Mouse (Mus musculus): ENCODE results near the gene Nrxn2.

Gene Nrxn2

DNA sequence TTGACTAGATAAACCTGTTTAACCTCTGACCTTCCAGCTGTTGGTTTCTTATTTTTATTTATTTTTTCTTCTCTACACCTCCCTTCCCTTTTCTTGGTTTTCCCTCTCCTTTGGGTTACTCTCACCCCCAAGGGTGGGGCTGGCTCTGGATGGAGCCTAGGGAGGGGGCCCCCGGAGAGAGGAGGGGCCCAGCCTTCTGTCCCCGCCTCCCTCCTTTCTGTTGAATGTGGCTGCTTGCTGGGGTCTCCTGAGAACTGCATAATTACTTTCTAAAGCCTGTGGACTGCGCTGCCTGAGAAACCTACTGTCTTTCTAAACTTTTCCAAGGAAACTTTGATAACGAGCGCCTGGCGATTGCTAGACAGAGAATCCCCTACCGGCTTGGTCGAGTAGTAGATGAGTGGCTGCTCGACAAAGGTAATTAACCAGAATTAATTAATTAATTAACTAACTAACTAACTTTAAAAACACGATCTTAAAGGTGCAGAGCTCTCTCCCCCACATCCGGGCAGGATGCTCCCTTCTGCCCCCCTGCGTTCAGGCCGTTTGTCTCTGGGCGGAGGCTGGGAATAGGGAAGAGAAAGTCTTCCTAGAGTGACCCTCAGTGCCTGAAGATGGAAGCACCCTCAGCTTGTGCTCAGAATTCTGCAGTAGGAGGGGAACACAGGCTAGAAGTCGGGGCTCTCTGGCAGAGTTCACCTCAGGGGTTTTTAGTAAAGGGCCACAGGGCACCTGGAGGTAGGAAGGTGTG is 95.0 kb downstream of the Nrxn2 start:
- DNase-seq (ENCODE audit: extremely low spot score, low read depth, low spot score), result no peak

DNA sequence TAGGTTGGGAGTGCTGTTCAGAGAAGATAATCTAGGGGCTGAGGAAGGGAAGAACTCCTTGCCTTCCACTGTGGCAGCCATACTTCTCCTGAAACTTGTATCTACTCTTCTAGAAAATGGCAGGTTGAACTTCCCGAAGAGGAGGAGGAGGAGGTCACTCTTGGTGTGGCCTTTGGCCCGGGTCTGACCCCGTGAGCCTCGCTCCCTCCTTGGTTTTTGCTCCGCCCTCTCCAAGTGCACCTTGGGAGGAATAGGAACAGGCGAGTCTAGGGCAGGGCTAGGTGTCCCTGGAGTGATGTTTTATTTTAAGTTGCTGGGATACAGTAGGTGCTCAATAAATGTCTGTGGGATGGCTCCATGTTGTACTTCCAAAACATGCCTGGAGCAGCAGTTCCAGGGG is 96.4 kb downstream of the Nrxn2 start:
- DNase-seq (ENCODE audit: extremely low spot score, low read depth, low spot score), result no peak

DNA sequence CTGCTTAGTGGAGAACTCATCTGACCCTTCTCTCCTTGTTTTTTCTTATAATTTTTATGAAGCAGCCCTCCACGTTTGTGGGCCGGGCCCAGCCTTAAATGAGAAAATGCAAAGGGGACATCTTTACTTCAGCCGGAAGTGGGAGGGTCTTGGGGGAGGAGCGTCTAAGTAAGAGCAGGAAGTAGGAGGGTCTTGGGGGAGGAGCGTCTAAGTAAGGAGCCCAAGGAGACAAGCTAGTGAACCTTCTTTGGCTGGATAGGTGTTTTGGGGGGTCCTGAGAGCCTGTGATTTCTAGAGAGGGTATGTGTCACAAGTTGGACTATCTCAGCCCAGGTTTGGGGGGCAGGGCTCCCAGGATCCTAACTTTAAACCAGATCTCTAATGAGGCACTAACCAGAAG is 96.9 kb downstream of the Nrxn2 start:
- no peak for DNase-seq (ENCODE audit: extremely low spot score, low read depth, low spot score)

DNA sequence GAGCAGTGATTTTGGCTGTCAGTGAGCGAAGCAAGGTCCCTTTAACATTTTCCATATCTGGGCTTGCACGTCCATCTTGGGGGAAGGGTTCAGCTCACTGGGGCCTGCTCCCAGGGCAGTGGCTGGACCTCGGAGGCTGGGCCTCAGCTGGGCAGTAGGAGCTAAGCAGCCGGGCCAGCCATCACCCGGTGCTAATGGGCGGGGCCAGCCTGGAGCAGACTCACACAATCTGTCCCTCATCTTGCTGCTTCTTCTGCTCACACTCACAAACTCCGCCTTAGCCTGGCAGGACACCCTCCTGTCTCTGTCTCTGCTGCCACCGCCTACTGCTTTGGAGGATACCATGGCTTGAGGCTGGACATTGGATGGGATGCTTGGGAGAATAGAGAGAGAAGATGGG is 97.6 kb downstream of the Nrxn2 start:
- no peak for DNase-seq (ENCODE audit: extremely low spot score, low read depth, low spot score)

DNA sequence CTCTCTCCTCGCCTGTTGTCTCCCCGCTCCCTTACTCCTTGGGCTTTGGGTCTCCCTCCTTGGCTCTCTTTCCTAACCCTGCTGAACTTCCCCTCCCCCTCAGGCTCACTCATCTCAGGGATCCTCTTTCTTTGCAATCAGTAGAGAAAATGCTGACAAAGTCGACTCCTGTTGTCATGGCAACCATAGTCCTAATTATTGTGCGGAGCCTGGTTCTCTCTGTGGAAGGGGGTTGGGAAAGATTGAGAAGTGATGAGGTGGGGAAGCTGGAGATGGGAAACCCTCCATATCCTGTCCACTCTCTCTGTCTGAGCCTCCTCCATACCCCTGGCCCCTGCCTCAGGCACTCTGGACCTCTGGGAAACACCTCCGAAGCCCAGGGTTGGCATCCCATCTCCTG is 100.1 kb downstream of the Nrxn2 start:
- DNase-seq (ENCODE audit: extremely low spot score, low read depth, low spot score), result no peak

DNA sequence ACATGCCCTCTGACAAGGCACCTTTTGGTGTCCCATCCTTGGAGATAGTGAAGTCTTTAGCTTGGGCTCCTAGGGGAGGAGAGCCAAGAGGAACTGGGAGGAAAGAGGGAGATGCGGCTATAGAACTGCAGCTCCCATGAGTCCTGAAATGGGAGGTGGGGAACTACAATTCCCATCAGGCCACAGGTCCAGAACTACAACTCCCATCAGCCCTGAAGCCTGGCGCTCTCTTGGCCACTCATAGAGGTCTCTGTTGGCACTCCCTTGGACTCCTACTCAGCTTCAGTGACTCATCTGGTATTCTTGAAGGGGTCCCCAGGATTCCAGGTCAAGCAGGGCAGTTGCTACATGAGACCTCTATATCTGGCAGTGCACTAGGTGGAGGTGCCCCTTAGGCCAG is 101.0 kb downstream of the Nrxn2 start:
- no peak for DNase-seq (ENCODE audit: extremely low spot score, low read depth, low spot score)

DNA sequence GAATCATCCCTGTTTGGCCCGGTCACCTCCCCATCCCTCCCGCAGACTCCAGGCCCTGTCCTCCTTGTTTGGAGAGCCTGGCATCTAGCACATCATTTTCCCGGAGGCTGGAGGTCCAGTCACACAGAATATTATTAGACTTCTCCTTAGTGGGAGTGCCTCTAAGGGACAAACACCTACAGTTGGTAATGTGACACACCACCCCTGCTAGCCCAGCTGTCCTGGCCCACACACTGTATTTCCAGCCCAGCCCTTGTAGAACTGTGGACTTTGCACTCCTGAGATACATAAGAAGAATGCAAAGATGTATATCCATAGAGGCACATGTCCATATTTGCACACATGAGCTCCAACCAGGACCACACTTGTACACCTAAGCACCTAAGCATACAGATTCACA is 103.1 kb downstream of the Nrxn2 start:
- DNase-seq (ENCODE audit: extremely low spot score, low read depth, low spot score), result no peak

DNA sequence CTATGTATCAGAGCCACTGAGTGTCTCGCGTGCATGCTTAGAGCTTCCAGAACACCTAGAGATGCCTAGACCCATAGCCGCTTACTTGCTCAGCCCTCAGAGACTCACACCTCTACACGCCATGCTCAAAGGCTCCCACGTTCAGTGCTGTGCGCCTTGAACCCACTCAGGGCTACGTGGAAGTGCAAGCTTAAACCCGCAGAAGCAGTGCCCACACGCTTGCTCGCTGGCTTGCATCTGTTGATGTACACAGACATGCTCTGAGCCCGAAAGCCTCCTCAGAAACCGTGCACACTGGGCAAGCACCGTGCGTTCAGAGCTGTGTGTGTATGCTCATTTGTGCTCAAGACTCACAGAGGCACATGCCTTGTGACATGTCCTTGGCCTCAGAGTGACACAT is 103.8 kb downstream of the Nrxn2 start:
- no peak for DNase-seq (ENCODE audit: extremely low spot score, low read depth, low spot score)

DNA sequence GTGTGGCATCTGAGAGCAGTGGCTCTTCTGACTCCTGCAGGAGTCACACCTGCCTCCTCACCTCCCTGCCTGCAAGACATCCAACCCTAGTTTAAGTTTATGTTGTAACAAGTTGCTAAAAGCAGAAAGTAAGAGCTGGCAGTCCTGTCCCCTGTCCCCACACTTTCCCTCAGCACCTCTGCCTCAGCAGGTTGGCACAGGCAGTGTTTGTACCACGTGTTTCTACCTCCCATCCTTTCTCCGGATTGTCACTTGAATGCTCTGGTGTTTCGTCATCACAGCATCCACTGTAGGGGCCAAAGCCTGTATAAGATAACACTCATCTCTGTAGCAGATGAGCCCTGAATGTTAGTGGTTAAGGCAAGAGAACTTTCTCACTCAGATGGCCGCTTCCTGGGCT is 106.5 kb downstream of the Nrxn2 start:
- DNase-seq (ENCODE audit: extremely low spot score, low read depth, low spot score), result no peak

DNA sequence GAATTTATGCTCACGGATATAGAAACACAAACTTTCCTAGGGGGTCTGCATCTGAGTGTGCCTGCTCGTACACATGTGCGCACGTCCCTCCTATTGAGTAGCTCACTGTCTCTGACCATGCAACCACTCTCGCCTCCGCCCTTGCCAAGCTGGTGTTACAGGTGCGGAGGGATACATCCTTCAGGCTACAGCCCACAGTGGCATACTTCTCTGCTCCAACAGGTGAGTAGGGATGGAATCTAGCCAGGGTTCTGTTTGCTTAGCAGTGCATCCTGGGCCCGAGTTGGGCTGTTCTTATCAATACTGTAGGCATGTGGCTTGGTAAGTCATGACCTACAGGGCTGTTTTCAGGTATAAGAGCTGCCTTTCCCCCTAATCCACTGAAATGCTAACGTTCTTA is 107.5 kb downstream of the Nrxn2 start:
- no peak for DNase-seq (ENCODE audit: extremely low spot score, low read depth, low spot score)

DNA sequence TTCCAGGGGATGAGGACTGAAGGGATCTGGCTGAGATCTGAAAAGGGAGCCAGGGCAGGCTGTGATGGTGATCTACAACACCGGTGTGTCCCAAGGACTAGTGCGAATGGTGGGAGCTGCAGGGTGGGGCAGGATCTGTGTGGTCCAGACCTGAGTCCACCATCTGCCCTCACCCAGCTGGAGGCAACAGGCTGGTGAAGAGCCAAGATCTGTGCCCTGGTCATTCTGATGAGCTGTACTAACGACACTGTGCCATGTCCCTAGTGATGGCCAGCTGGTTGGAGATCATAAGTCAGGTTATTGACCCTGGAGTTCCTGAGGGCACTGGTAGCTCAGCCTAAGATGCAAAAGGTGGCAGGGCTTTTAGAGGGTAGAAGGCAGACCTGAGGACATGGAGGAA is 108.9 kb downstream of the Nrxn2 start:
- DNase-seq (ENCODE audit: extremely low spot score, low read depth, low spot score), result no peak

DNA sequence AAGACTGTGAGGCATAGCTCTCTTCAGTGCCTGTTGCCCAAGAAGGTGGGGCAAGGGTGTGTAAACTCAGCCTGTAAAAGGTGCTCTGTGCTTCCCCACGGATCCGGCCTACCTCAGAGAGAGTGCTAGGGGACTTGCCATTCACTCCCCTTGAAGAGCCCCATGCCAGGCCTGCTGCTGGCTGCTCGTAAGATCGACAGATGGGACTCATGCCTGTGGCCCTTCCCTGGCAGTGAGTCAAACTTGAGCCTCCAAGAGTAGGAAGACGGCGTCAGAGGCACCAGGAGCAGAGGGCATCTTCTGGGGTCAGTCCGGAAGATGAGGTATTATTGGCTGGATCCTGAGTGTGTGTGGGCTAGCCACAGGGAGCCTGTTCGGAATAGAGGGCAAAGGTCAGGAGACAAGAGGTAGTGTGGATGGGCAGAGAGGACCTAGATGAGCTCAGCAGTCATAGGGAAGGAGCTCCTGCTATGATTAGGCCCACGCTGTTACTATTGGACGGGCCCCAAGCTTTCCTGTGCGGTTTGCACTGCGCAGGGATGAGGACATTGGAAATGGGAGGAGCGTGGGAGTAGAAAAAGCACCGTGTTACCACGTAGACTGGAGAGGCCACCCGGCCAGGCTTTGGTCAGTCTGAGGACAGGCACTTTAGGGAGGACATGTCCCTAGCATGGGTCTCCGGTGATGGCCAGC is 109.5 kb downstream of the Nrxn2 start:
- no peak for DNase-seq (ENCODE audit: extremely low spot score, low read depth, low spot score)

DNA sequence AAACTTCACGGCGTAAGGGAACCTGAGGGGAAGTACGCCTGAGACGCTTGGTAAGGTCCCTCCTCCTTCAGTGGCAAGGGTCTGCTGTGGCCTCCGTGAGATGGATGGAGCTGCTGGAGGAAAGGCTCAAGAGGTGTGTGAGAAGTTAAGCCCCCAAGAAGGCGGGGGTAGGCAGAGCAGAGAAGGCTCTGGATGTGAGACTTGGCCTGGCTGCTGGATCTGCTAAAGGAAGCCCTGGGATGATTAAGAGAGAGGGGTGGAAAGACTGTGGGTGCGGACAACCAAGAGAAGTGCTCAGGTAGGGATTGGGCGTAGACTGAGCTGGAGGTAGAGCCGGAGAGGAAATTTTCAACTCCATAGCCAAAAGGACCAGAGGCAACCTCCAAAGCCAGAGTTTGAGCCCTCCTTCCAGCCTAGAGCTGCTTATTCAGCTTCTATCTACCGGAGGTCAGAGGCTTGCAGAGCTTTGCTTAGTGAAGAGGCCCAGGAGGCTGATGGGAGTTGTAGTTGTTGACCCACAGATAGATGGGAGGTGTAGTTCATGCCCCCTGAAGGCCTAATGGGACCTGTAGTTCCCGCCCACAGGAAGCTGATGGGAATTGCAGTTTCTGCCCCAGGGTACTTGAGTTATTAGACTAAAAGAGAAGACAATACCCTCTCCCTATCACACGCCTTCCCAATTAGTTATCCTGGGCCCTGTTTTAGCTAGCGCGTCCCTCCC is 110.9 kb downstream of the Nrxn2 start:
- DNase-seq (ENCODE audit: extremely low spot score, low read depth, low spot score), result no peak

DNA sequence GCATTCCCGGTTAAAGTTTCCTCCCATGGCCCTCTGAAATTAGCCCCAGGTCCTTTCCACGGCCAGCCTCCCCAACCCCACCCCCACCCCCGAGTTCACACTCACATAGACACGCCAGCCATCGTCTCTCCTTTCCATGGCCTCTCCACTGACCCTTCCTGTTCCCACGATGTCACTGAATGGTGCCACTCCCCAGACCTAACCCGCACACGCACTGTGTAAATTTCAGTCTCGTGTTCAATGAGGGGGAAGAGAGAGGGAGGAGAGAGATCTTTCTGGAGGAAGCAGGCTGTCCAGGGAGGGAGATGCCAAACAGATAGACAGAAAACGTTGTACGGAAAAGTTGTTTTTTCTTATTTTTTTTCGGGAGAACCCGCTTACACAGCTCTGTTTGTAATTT is 111.8 kb downstream of the Nrxn2 start:
- DNase-seq (ENCODE audit: extremely low spot score, low read depth, low spot score), result no peak

DNA sequence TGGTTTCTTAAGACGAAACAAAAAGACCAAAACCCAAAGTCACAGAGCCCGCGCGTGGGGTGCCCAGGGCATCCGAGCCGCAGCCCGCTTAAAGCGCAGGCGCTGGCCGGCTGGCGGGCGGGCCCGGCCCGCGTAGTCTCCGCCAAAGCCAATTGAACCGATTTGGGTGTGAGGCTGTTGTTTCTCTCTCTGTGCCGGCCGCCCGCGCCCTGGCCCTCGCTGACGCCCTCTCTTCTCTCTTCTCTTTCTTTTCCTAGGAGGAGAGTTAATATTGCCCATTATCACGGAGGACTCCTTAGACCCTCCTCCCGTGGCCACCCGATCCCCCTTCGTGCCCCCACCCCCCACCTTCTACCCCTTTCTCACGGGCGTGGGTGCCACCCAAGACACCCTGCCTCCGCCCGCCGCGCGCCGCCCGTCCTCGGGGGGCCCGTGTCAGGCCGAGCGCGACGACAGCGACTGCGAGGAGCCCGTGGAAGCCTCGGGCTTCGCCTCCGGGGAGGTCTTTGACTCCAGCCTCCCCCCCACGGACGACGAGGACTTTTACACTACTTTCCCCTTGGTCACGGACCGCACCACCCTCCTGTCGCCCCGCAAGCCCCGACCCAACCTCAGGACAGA is 112.6 kb downstream of the Nrxn2 start:
- DNase-seq (ENCODE audit: extremely low spot score, low read depth, low spot score), result no peak

DNA sequence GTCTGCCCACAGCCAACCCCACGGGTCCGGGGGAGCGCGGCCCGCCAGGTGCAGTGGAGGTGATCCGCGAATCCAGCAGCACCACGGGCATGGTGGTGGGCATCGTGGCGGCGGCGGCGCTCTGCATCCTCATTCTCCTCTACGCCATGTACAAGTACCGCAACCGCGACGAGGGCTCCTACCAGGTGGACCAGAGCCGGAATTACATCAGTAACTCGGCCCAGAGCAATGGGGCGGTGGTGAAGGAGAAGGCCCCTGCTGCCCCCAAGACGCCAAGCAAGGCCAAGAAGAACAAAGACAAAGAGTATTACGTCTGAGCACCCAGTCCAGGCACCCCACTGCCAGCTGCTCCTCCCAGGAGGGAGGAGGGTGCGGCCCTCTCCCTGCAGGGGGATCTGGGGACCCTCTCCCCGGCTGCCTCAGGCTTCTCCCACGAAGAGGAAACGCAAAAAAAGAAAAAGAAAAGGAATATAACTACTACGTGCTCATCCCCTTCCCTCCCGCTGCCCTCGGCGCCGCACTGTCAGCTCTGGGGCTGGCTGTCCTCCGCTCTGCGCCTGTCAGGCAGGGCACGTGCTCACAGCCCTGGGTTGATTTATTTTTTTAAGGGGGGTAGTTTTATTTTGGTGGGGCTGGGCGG is 113.4 kb downstream of the Nrxn2 start:
- no peak for DNase-seq (ENCODE audit: extremely low spot score, low read depth, low spot score)

DNA sequence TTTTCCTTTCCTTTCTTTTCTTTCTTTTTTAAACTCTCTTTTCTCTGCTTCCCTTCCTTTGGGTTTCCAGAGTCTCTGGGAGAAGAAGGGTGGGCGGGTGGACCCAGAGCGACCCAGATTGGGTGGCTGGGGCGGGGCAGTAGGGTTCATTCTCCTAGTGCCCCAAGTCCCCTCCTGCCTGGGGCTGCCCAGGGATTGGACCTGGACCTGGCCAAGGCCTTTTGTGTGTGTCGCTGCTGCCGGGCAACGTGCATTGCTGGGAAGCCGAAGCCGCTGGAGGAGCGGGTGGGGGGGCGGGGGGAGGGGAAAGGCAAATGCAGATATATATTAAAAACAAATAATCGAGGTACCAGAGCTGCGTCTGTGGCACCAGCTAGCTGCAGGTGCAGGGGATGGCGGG is 114.1 kb downstream of the Nrxn2 start:
- DNase-seq (ENCODE audit: extremely low spot score, low read depth, low spot score), result no peak

DNA sequence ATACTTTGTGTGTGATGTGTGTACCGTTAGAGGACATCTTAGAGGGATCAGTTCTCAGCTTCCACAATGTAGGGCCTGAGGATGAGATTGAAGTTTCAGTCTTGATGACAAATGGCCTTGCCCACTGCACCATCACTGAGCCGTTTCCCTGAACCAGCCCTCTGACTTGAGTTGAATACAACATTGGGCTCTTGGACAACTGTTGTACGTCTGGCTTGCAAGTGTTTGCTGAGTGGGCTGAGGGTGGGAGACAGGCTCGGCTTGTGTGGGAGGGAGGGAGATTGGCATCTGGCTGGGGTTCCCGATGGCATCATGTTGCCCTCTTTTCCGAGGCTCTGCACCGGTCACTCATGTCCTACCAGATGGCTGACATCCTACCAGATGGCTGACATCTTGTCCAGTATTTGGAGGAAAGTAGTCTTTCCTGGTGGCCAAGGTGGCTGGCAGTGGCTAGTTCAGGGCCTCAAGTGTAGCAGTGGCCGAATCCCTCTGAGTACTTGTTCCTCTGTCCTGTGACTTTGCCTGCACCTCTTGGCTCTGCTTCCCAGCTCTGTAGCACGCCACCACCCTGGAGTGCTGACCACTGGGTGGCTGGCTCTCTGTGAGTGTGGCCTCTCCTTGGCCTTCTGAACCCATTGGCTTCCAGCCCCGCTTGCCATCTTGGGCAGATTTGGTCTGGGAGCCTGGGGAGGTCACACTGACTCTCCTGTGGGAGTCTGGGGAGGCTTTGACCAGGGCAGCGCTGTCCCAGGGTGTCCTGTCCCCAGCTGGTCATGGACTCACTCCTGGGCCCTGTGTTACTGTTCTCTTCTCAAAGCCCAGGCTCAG is 115.0 kb downstream of the Nrxn2 start:
- DNase-seq (ENCODE audit: extremely low spot score, low read depth, low spot score), result no peak

DNA sequence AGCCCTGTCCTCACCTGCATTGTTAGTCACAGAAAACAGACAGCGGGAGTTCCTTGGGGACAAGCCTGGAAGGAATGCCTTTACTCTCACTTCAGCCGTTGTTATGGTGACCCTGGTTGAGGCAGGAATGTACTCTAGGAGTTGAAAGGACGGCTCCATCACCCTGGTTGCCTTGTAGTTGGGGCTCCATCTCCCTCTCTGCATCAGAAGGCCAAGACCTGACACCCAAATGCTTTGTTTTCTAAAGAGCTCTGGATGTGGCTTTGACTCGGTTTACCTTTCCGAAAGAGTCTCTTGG is 115.5 kb downstream of the Nrxn2 start:
- DNase-seq (ENCODE audit: extremely low spot score, low read depth, low spot score), result no peak

DNA sequence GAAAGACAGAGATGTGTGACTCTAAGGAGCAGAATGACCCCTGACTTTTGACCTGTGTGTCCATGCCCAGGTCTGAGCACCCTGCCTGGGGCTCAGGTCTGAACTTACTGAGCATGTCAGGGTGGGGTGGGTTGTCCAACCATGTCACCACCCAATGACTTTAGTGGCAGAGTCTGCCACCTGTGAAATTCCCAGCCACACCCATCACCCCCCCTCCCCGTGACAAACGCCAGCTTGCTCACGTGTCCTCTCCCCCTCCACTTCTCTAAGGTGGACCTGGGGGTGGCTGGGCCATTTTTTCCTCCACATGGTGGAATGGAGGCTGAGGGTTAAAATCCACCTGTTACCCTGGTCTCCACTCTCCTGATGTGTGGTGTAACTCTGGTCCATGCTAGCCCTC is 117.7 kb downstream of the Nrxn2 start:
- DNase-seq (ENCODE audit: extremely low spot score, low read depth, low spot score), result no peak

DNA sequence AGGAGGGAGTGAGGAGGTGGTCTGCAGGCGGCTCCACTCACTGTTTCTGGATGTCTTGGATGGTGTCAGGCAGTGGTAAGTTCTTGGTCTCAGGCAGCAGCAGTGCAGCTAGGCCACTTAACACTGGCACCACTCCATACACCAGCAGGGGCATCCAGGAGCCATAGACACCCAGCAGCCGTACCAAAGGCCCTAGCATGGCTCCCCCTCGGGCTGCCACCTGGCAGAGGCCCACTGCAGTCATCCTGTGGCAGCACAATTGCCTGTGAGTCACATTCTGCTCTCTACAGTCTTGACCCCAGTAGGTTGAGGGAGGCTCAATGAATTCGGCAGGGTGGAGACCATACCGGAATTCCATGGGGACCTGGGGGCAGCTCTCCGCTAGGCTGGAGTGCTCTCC is 118.2 kb downstream of the Nrxn2 start:
- no peak for DNase-seq (ENCODE audit: extremely low spot score, low read depth, low spot score)

Measured in hindlimb bud, embryonic 11.5 days (tissue).